Mouse (Mus musculus) brain, adult 10 weeks (tissue): ENCODE measurements around the gene Gpr171. TPM values are rescaled to one million over a fixed set of nuclear protein-coding genes. Genes with fewer than 3 reads are reported as not detected.

Source experiments
- polyA plus RNA-seq: library from polyadenylated mRNA; stranded (reverse); fragments of 350-450 nt; fragmentation: Illumina TruSeq; extraction: RNeasy Lipid Tissue Mini Kit (QIAGEN cat#74804); gene quantifications from one replicate; pipeline ENCODE4 v1.2.3, GENCODE M21; 2015; ENCODE audit warnings: low read depth, low replicate concordance

Gene Gpr171
- polyA plus RNA-seq, result not detected

DNA sequence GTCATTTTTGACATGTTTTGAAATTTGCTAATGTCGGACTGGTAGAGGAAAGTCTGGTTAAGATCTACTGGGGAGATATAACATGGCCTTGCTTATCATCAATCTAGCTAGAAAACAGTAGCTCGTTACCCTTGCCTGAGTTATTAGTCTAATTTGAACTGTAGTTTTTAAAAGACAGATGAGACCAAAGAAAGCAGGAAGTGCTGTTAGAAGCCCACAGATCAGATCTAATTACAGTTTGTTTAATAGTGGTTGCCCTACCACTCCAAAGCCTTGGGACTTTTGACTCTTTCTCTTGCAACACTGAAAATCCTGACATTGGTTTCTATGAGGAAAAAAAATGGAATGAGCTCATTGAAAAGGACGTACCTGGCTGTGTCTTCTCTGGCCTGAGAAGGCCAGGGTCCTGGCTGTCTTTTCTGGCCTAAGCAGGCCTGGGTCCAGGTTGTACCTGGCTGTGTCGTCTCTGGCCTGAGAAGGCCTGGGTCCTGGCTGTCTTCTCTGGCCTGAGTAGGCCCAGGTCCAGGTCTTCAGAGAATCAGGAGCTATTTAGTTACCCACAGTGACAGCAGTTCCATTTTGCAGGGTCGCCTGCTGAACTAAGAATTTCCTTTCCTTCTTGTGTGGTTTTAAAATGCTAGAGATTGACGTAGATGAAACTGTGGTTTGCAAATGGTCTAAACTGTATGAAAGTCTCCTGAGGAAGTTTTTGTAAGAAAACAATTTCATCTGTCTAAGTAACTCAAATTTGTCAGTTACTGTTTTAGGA, at the start of gene Gpr171:
Gpr171 (minus strand) TSS at position 604 of the 769 bp plus-strand sequence.

Other genes starting within 250 kb of the Gpr171 start
- 0.42 TPM for gene Clrn1, start 216.5 kb downstream of the Gpr171 start, polyA plus RNA-seq
- gene Med12l, start 96.0 kb downstream of the Gpr171 start, polyA plus RNA-seq, result 11.4 TPM
- 3.9 TPM for gene P2ry14, start 51.8 kb upstream of the Gpr171 start, polyA plus RNA-seq
- gene Gpr87, start 93.3 kb upstream of the Gpr171 start, polyA plus RNA-seq, result not detected
- gene P2ry13, start 109.1 kb upstream of the Gpr171 start, polyA plus RNA-seq, result 14.0 TPM
- 68.2 TPM for gene P2ry12, start 161.1 kb upstream of the Gpr171 start, polyA plus RNA-seq
- 1.5 TPM for gene Igsf10, start 242.6 kb upstream of the Gpr171 start, polyA plus RNA-seq